Mouse (Mus musculus) thymus, adult 2 months (tissue): ENCODE results near the gene Kcnip2.

Experiments
- CTCF ChIP-seq: fragments of 200-500 bp; IDR thresholded peaks from 2 replicates; pipeline ENCODE4 v1.5.1; 2012; ENCODE audit warnings: mild to moderate bottlenecking, control low read depth, low read length, moderate library complexity, borderline replicate concordance; ENCODE audit not compliant: control insufficient read depth, poor library complexity, insufficient read depth; ENCODE audit errors: extremely low read depth
- POLR2A ChIP-seq: fragments of 200-500 bp; IDR thresholded peaks from 2 replicates; pipeline ENCODE4 v1.6.1; 2012; ENCODE audit warnings: mild to moderate bottlenecking, low read length, control low read depth, moderate library complexity; ENCODE audit not compliant: control insufficient read depth, poor library complexity, insufficient read depth; ENCODE audit errors: extremely low read depth

DNA sequence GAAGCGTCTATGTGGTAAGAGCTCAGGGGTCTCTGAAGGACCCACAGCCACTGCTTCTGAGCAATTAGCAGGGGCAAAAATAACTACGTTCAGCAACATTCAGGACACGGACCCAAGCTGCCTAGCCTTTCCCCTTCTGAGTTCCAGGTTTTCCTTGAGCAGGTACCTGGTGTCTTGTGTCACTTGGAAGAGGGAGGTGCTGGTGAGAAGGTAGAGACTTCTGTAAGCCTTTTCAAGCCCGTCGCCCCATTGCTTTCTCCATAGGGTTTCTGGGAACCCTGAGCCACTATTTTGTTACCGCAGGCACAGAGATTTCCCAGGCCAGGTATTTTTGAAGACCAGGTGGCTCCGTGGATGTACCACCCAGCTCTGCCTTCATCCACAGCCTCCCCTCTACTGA is 72.2 kb downstream of the Kcnip2 start:
- TF ChIP-seq POLR2A (no peak), CTCF (no peak)
